Mouse (Mus musculus): ENCODE data around the gene Pla2g12a. TPM values are rescaled to one million over a fixed set of nuclear protein-coding genes. Genes with fewer than 3 reads are reported as not detected.

Pla2g12a gene
- total and polyA plus RNA-seq, 3 experiments: 40.8 to 145 (median 77.4) TPM

- no peaks in the 10 kb centered on the region for H3K4me1 ChIP-seq (ENCODE audit: insufficient read depth, low read depth, low read length)
- no peaks in the 10 kb centered on the region for H3K36me3 ChIP-seq (replicated peaks)
- H3K27me3 ChIP-seq (ENCODE audit: insufficient read depth, low read length): peaks cover 13% of the 10 kb centered on the region; the same call in 1 of the 2 replicates
- ATAC-seq (ENCODE audit: extremely low read depth, insufficient number of reproducible peaks, low FRiP score, poor library complexity, severe bottlenecking): no peak
- DNase-seq (ENCODE audit: low spot score): no peak
- no peaks in the 10 kb centered on the region for H3K9me3 ChIP-seq (replicated peaks)
- TF ChIP-seq CTCF (IDR thresholded peaks at IDR 0.05; ENCODE audit: low read depth, low read length) (no peak), GATA2 (IDR thresholded peaks at IDR 0.05; ENCODE audit: borderline replicate concordance, low read depth, low read length) (no peak), POLR2AphosphoS5 (IDR thresholded peaks at IDR 0.05; ENCODE audit: insufficient replicate concordance, low read depth, low read length) (no peak), TAL1 (conservative IDR thresholded peaks at IDR 0.05; ENCODE audit: low read depth, low read length) (no peak), GATA1 (IDR thresholded peaks at IDR 0.05; ENCODE audit: borderline replicate concordance, low read length) (no peak)
- no peak overlapping the region for H3K4me3 ChIP-seq (ENCODE audit: low read depth, low read length)
Measured at GRCm38 (mm10) chr3:129838017-129838416, 40.4 kb upstream of the Pla2g12a start.

DNA sequence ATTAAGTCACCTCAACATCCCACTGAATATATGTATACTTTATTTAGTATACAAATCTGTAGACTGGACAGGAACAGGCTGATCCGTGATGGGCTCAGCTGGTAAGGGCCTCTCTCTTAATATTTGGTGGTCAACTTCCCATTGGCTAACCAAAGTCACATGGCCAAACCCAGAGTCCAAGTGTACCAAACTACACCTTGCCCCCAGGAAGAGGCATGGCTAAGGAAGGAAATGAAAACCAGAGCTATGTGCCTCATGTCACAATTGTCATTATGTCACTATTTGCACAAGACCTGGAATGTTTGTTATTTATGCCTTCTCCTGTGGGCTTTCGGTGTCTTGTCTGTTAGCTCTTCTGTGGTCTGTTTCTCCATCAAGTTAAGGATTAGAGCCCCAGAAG is 32.5 kb upstream of the Pla2g12a start:
- no peaks in the 10 kb centered on the region for H3K36me3 ChIP-seq (replicated peaks)
- ATAC-seq (ENCODE audit: extremely low read depth, insufficient number of reproducible peaks, low FRiP score, poor library complexity, severe bottlenecking) (no peak), DNase-seq (ENCODE audit: low spot score) (no peak)
- no peaks in the 10 kb centered on the region for H3K9me3 ChIP-seq (replicated peaks)
- H3K27me3 ChIP-seq (ENCODE audit: insufficient read depth, low read length): peaks cover 5% of the 10 kb centered on the region
- no peaks in the 10 kb centered on the region for H3K4me1 ChIP-seq (ENCODE audit: insufficient read depth, low read depth, low read length)
- TF ChIP-seq GATA1 (IDR thresholded peaks at IDR 0.05; ENCODE audit: borderline replicate concordance, low read length) (no peak), GATA2 (IDR thresholded peaks at IDR 0.05; ENCODE audit: borderline replicate concordance, low read depth, low read length) (no peak), POLR2AphosphoS5 (IDR thresholded peaks at IDR 0.05; ENCODE audit: insufficient replicate concordance, low read depth, low read length) (no peak), CTCF (IDR thresholded peaks at IDR 0.05; ENCODE audit: low read depth, low read length) (no peak), TAL1 (conservative IDR thresholded peaks at IDR 0.05; ENCODE audit: low read depth, low read length) (no peak)
- no peak overlapping the region for H3K4me3 ChIP-seq (ENCODE audit: low read depth, low read length)

DNA sequence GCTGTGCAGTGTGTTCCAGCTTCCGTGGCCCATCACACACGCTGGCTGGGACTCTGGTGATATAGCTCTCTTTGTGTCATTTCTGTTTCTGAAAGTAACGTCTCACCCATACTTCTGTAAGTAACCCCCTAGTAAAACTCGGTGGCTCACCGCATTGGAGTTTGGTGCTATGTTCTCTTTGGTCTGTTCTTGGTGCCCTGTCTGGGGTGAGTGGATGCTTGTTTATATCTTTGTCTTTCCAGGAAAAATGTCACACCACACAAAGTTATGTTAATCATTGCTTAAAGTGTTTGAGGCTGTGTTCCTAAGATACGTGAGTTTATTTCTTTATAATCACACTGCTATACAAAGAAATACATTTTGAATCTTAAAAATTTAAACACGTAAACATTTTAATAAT is 31.6 kb upstream of the Pla2g12a start:
- H3K27me3 ChIP-seq (ENCODE audit: insufficient read depth, low read length): peaks cover 5% of the 10 kb centered on the region
- H3K9me3 ChIP-seq (replicated peaks): no peaks in the 10 kb centered on the region
- no peak overlapping the region for H3K4me3 ChIP-seq (ENCODE audit: low read depth, low read length)
- ATAC-seq (ENCODE audit: extremely low read depth, insufficient number of reproducible peaks, low FRiP score, poor library complexity, severe bottlenecking): no peak
- no peaks in the 10 kb centered on the region for H3K4me1 ChIP-seq (ENCODE audit: insufficient read depth, low read depth, low read length)
- no peak for DNase-seq (ENCODE audit: low spot score)
- TF ChIP-seq CTCF (IDR thresholded peaks at IDR 0.05; ENCODE audit: low read depth, low read length): no peak
- no peak for TF ChIP-seq GATA1 (IDR thresholded peaks at IDR 0.05; ENCODE audit: borderline replicate concordance, low read length)
- TF ChIP-seq TAL1 (conservative IDR thresholded peaks at IDR 0.05; ENCODE audit: low read depth, low read length): no peak
- no peak for TF ChIP-seq GATA2 (IDR thresholded peaks at IDR 0.05; ENCODE audit: borderline replicate concordance, low read depth, low read length)
- TF ChIP-seq POLR2AphosphoS5 (IDR thresholded peaks at IDR 0.05; ENCODE audit: insufficient replicate concordance, low read depth, low read length): no peak
- H3K36me3 ChIP-seq (replicated peaks): no peaks in the 10 kb centered on the region

- no peaks in the 10 kb centered on the region for H3K36me3 ChIP-seq (replicated peaks)
- no peak for DNase-seq (ENCODE audit: low spot score)
- TF ChIP-seq POLR2AphosphoS5 (IDR thresholded peaks at IDR 0.05; ENCODE audit: insufficient replicate concordance, low read depth, low read length) (no peak), CTCF (IDR thresholded peaks at IDR 0.05; ENCODE audit: low read depth, low read length) (no peak), TAL1 (conservative IDR thresholded peaks at IDR 0.05; ENCODE audit: low read depth, low read length) (no peak), GATA2 (IDR thresholded peaks at IDR 0.05; ENCODE audit: borderline replicate concordance, low read depth, low read length) (no peak), GATA1 (IDR thresholded peaks at IDR 0.05; ENCODE audit: borderline replicate concordance, low read length) (no peak)
- H3K27me3 ChIP-seq (ENCODE audit: insufficient read depth, low read length): no peaks in the 10 kb centered on the region
- H3K4me1 ChIP-seq (ENCODE audit: insufficient read depth, low read depth, low read length): no peaks in the 10 kb centered on the region
- H3K9me3 ChIP-seq (replicated peaks): no peaks in the 10 kb centered on the region; the same call in 1 of the 2 replicates
- no peak for ATAC-seq (ENCODE audit: extremely low read depth, insufficient number of reproducible peaks, low FRiP score, poor library complexity, severe bottlenecking)
- no peak overlapping the region for H3K4me3 ChIP-seq (ENCODE audit: low read depth, low read length)
Measured at GRCm38 (mm10) chr3:129862592-129862991, 15.8 kb upstream of the Pla2g12a start.

- DNase-seq (ENCODE audit: low spot score): no peak
- H3K4me3 ChIP-seq (ENCODE audit: low read depth, low read length): no peak overlapping the region
- H3K36me3 ChIP-seq (replicated peaks): no peaks in the 10 kb centered on the region
- H3K9me3 ChIP-seq (replicated peaks): no peaks in the 10 kb centered on the region; the same call in 1 of the 2 replicates
- no peak for TF ChIP-seq POLR2AphosphoS5 (IDR thresholded peaks at IDR 0.05; ENCODE audit: insufficient replicate concordance, low read depth, low read length)
- no peak for TF ChIP-seq TAL1 (conservative IDR thresholded peaks at IDR 0.05; ENCODE audit: low read depth, low read length)
- no peak for TF ChIP-seq GATA2 (IDR thresholded peaks at IDR 0.05; ENCODE audit: borderline replicate concordance, low read depth, low read length)
- no peak for TF ChIP-seq GATA1 (IDR thresholded peaks at IDR 0.05; ENCODE audit: borderline replicate concordance, low read length)
- TF ChIP-seq CTCF (IDR thresholded peaks at IDR 0.05; ENCODE audit: low read depth, low read length): no peak
- H3K27me3 ChIP-seq (ENCODE audit: insufficient read depth, low read length): no peaks in the 10 kb centered on the region
- no peaks in the 10 kb centered on the region for H3K4me1 ChIP-seq (ENCODE audit: insufficient read depth, low read depth, low read length)
- peak; percentile 40; the same call in 1 of the 2 replicates for ATAC-seq (ENCODE audit: extremely low read depth, insufficient number of reproducible peaks, low FRiP score, poor library complexity, severe bottlenecking)
Measured at GRCm38 (mm10) chr3:129863698-129864097, 14.7 kb upstream of the Pla2g12a start.

GRCm38 (mm10) chr3:129877327-129877726 is 1.1 kb upstream of the Pla2g12a start:
- no peak for TF ChIP-seq TAL1 (conservative IDR thresholded peaks at IDR 0.05; ENCODE audit: low read depth, low read length)
- no peak for TF ChIP-seq CTCF (IDR thresholded peaks at IDR 0.05; ENCODE audit: low read depth, low read length)
- no peak for TF ChIP-seq GATA2 (IDR thresholded peaks at IDR 0.05; ENCODE audit: borderline replicate concordance, low read depth, low read length)
- no peaks in the 10 kb centered on the region for H3K9me3 ChIP-seq (replicated peaks)
- ATAC-seq (ENCODE audit: extremely low read depth, insufficient number of reproducible peaks, low FRiP score, poor library complexity, severe bottlenecking) (no peak), DNase-seq (ENCODE audit: low spot score) (no peak)
- H3K27me3 ChIP-seq (ENCODE audit: insufficient read depth, low read length): no peaks in the 10 kb centered on the region
- H3K36me3 ChIP-seq (replicated peaks): peaks cover 9% of the 10 kb centered on the region
- H3K4me1 ChIP-seq (ENCODE audit: insufficient read depth, low read depth, low read length): peaks cover 31% of the 10 kb centered on the region
- H3K4me3 ChIP-seq (ENCODE audit: low read depth, low read length): peak overlapping the region; percentile 88; the same call in 1 of the 2 replicates
